Mouse (Mus musculus): ENCODE measurements around the gene Slc38a10.

DNA sequence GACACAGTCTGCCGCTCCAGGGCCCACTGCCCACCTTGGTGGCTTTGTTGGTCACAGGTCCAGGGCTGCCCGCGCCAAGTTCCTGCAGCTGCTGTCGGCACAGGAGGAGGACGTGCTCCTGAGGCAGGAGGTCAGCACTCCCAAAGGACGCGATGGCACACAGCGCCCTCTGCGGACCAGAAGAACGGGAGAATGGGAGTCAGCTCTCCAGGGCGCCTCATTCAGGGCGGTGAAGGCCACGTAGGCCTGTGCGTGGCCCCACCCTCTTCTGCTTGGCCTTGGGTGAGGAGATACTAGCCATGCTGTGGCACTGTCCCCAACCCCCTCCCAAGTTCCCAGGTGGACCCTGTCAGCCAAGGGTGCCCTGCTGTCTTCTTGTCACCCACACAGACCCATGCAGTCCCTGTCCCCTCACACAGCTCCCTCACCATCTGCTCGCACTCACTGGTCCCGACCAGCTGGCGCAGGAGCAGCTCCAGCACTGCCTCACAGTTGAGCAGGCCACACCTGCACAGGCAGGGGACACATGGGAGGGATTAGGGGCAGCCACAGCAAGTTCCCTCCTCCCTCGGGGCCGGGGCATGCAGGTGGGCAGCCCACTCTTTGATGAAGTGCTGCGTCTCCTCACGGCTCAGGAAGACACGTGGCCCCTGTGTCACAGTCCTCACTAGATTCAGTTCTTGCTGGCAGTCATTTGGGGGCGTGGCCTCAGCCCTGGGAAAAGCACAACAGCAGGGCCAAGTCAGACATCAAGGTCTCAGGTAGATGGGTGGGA is 58.1 kb downstream of the Slc38a10 start:
- TF ChIP-seq CTCF (IDR thresholded peaks at IDR 0.05; ENCODE audit: low read depth): no peak
- no peak for TF ChIP-seq EP300 (IDR thresholded peaks at IDR 0.05; ENCODE audit: low read depth)

All from heart, postnatal 0 days (tissue).